Mouse (Mus musculus): ENCODE data around the gene Lamp1. TPM values are rescaled to one million over a fixed set of nuclear protein-coding genes. Genes with fewer than 3 reads are reported as not detected.
A peak's percentile ranks its signal among the peaks of the same experiment; 100 is the strongest.
"Not testable (repeated sequence)": the region's sequence is repeated elsewhere in the genome, so short reads cannot be mapped to it uniquely, and the experiment has no call there.

Lamp1 gene
- polyA plus RNA-seq (2016; fragmentation: Nextera tagmentation; extraction: Ambion mirVana) = 242 and 251 TPM in 2 replicates

- Histone ChIP-seq H3K4me3 (peak within 1 kb of the TSS; percentile 98), H3K9me3 (no peaks in the 10 kb centered on the region), H3K4me1 (peaks cover 19% of the 10 kb centered on the region), H3K4me2 (replicated peaks) (peak within 1 kb of the TSS; percentile 93), H3K9ac (replicated peaks) (peak within 1 kb of the TSS; percentile 98), H3K36me3 (0 out of 2 replicates have a peak, but pooled peaks cover 2% of the 10 kb centered on the region), H3K27me3 (no peaks in the 10 kb centered on the region), H3K27ac (replicated peaks) (peak within 1 kb of the TSS; percentile 73)
- peak; percentile 97 for ATAC-seq (ENCODE audit: low FRiP score, low read depth)
- WGBS = 2% methylated on average over 35 of the region's 50 CpGs
Measured at GRCm38 (mm10) chr8:13158718-13159376, at the start of gene Lamp1. Gene Lamp1 (plus strand): TSS chr8:13159161.

DNA sequence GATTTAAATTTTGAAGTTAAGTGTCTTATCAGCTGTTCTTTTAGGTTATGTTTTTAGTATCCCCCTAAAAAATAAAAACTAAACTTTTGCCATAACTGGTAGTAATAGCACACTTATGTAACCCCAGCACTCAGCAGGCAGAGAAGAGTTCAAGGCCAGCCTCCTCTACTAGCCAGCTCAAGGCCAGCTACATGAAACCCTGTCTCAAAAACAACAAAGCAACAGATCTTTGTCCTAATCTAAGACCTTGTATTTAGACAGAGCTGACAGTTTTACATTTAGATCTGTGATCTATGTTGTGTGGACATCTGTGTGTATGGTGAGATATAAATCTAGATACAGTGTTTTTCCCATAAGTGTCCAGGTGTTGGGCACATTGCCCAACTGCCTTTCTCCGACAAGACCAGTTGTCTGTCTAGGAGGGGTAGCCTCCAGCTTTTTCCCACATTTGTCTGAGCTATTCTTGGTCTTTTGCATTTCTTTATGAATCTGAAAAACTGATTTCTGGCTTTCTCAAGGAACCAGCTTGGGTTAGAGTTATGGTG is 49.5 kb upstream of the Lamp1 start:
- ATAC-seq (ENCODE audit: low FRiP score, low read depth) = no peak
- Histone ChIP-seq H3K9ac (replicated peaks) (no peak overlapping the region), H3K27ac (replicated peaks) (no peak overlapping the region), H3K4me3 (no peak overlapping the region), H3K27me3 (no peaks in the 10 kb centered on the region), H3K36me3 (0 out of 2 replicates have a peak, but pooled peaks cover 8% of the 10 kb centered on the region), H3K4me2 (replicated peaks) (no peak overlapping the region), H3K9me3 (no peaks in the 10 kb centered on the region), H3K4me1 (peaks cover 15% of the 10 kb centered on the region)
- WGBS = 93% methylated on average over 1 of the region's 1 CpGs

GRCm38 (mm10) chr8:13111917-13112316 is 47.0 kb upstream of the Lamp1 start:
- no peaks in the 10 kb centered on the region for H3K27me3 ChIP-seq
- peaks cover 4% of the 10 kb centered on the region; the same call in 1 of the 2 replicates for H3K4me1 ChIP-seq
- WGBS = 91% methylated on average over 11 of the region's 11 CpGs
- no peak overlapping the region for H3K4me3 ChIP-seq
- no peak overlapping the region for H3K4me2 ChIP-seq (replicated peaks)
- no peak for ATAC-seq (ENCODE audit: low FRiP score, low read depth)
- H3K27ac ChIP-seq (replicated peaks) = no peak overlapping the region
- no peak overlapping the region for H3K9ac ChIP-seq (replicated peaks)
- 0 out of 2 replicates have a peak, but pooled peaks cover 8% of the 10 kb centered on the region for H3K36me3 ChIP-seq
- H3K9me3 ChIP-seq = no peaks in the 10 kb centered on the region

- H3K9ac ChIP-seq (replicated peaks) = no peak overlapping the region
- WGBS = 92% methylated on average over 4 of the region's 4 CpGs
Measured at GRCm38 (mm10) chr8:13113232-13113631, 45.7 kb upstream of the Lamp1 start.

GRCm38 (mm10) chr8:13117096-13117495 is 41.9 kb upstream of the Lamp1 start:
- WGBS = 96% methylated on average over 2 of the region's 2 CpGs
- no peak overlapping the region for H3K4me3 ChIP-seq
- H3K4me2 ChIP-seq (replicated peaks) = no peak overlapping the region
- H3K4me1 ChIP-seq = no peaks in the 10 kb centered on the region
- H3K9me3 ChIP-seq = no peaks in the 10 kb centered on the region
- H3K36me3 ChIP-seq = peaks cover 17% of the 10 kb centered on the region
- H3K27me3 ChIP-seq = no peaks in the 10 kb centered on the region
- H3K27ac ChIP-seq (replicated peaks) = no peak overlapping the region
- ATAC-seq (ENCODE audit: low FRiP score, low read depth) = no peak
- no peak overlapping the region for H3K9ac ChIP-seq (replicated peaks)

More at GRCm38 (mm10) chr8:13113232-13113631, 45.7 kb upstream of the Lamp1 start:
- Histone ChIP-seq H3K36me3 (0 out of 2 replicates have a peak, but pooled peaks cover 8% of the 10 kb centered on the region), H3K4me3 (no peak overlapping the region), H3K4me1 (0 out of 2 replicates have a peak, but pooled peaks cover 1% of the 10 kb centered on the region), H3K27me3 (no peaks in the 10 kb centered on the region), H3K27ac (replicated peaks) (no peak overlapping the region), H3K9me3 (no peaks in the 10 kb centered on the region), H3K4me2 (replicated peaks) (no peak overlapping the region)
- ATAC-seq (ENCODE audit: low FRiP score, low read depth) = no peak

- Histone ChIP-seq H3K4me1 (no peaks in the 10 kb centered on the region), H3K27ac (replicated peaks) (no peak overlapping the region), H3K9me3 (no peaks in the 10 kb centered on the region), H3K9ac (replicated peaks) (no peak overlapping the region), H3K27me3 (no peaks in the 10 kb centered on the region), H3K36me3 (peaks cover 20% of the 10 kb centered on the region), H3K4me2 (replicated peaks) (no peak overlapping the region), H3K4me3 (no peak overlapping the region)
- 87% methylated on average over 3 of the region's 3 CpGs for WGBS
- no peak for ATAC-seq (ENCODE audit: low FRiP score, low read depth)
Measured at GRCm38 (mm10) chr8:13118516-13118915, 40.4 kb upstream of the Lamp1 start.

DNA sequence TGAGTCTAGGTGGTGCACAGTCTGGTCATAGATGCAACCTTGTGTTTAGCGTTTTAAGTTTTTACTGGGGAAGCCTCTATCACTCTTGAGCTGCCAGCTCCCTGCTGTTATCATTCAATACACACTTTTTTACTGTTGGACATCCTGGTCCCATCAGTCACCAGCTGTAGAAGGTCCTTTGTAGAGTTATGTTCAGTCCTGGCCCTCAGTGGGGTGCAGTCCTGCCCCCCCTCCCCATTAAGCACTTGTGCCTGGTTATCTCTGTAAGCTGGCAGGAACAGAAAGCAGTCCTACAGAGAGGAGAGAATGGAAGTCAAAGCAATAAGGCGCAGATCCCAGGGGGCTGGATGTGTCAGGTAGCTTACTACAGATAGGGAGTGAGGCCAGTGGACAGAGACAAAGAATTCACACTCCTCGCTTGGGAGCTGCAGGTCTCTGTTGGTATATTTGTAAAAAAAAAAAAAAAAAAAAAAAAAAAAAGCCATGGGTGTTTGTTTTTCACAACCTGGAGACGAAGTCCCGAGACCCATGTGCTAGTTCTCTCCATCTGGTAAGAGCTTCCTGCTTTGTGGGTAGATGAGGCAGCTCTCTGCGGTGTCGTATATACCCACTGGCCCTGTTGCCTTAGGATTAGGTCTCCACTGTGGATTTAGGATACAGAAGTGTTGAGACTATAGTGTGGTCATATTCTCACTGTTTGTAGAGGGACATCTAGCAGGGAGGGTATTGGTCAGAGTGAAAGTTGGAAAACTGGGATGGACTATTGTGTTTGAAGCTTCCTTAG is 37.9 kb upstream of the Lamp1 start:
- H3K27ac ChIP-seq (replicated peaks) = no peak overlapping the region
- H3K36me3 ChIP-seq = peaks cover 35% of the 10 kb centered on the region
- no peaks in the 10 kb centered on the region for H3K27me3 ChIP-seq
- WGBS = 94% methylated on average over 7 of the region's 7 CpGs
- no peaks in the 10 kb centered on the region for H3K9me3 ChIP-seq
- no peak for ATAC-seq (ENCODE audit: low FRiP score, low read depth)
- H3K4me3 ChIP-seq = no peak overlapping the region
- H3K9ac ChIP-seq (replicated peaks) = no peak overlapping the region
- no peaks in the 10 kb centered on the region for H3K4me1 ChIP-seq
- no peak overlapping the region for H3K4me2 ChIP-seq (replicated peaks)

- H3K36me3 ChIP-seq = peaks cover 52% of the 10 kb centered on the region
- no peaks in the 10 kb centered on the region for H3K27me3 ChIP-seq
- no peak overlapping the region for H3K27ac ChIP-seq (replicated peaks)
- ATAC-seq (ENCODE audit: low FRiP score, low read depth) = no peak
- H3K4me2 ChIP-seq (replicated peaks) = no peak overlapping the region
- H3K9ac ChIP-seq (replicated peaks) = no peak overlapping the region
- 93% methylated on average over 7 of the region's 7 CpGs for WGBS
- H3K4me3 ChIP-seq = no peak overlapping the region
- H3K9me3 ChIP-seq = no peaks in the 10 kb centered on the region
- H3K4me1 ChIP-seq = no peaks in the 10 kb centered on the region
Measured at GRCm38 (mm10) chr8:13122887-13123421, 36.0 kb upstream of the Lamp1 start.

- Histone ChIP-seq H3K9ac (replicated peaks) (no peak overlapping the region), H3K4me1 (no peaks in the 10 kb centered on the region), H3K36me3 (peaks cover 61% of the 10 kb centered on the region), H3K27ac (replicated peaks) (no peak overlapping the region), H3K4me2 (replicated peaks) (no peak overlapping the region), H3K9me3 (no peaks in the 10 kb centered on the region), H3K27me3 (no peaks in the 10 kb centered on the region), H3K4me3 (no peak overlapping the region)
- WGBS = 95% methylated on average over 8 of the region's 8 CpGs
- ATAC-seq (ENCODE audit: low FRiP score, low read depth) = no peak
Measured at GRCm38 (mm10) chr8:13124897-13125296, 34.1 kb upstream of the Lamp1 start.

DNA sequence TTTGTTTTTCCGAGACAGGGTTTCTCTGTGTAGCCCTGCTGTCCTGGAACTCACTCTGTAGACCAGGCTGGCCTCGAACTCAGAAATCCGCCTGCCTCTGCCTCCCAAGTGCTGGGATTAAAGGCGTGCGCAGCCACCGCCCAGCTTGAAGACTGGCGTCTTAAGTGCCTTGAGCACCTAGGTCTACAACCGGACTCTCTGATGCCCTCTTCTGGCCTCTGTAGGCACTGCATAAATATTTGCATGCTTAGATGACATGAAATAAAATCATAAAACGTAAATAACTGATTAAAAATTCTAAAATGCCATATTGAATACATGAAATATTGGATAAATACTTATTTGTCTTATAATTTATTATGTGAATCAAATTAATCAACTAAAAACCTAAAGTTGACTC is 26.7 kb upstream of the Lamp1 start:
- not testable (repeated sequence) for H3K4me2 ChIP-seq (replicated peaks); H3K27ac ChIP-seq (replicated peaks); H3K9me3 ChIP-seq; H3K27me3 ChIP-seq; ATAC-seq (ENCODE audit: low FRiP score, low read depth); H3K9ac ChIP-seq (replicated peaks); H3K4me1 ChIP-seq; H3K4me3 ChIP-seq
- H3K36me3 ChIP-seq = peaks cover 94% of the 10 kb centered on the region
- 68% methylated on average over 9 of the region's 9 CpGs for WGBS

DNA sequence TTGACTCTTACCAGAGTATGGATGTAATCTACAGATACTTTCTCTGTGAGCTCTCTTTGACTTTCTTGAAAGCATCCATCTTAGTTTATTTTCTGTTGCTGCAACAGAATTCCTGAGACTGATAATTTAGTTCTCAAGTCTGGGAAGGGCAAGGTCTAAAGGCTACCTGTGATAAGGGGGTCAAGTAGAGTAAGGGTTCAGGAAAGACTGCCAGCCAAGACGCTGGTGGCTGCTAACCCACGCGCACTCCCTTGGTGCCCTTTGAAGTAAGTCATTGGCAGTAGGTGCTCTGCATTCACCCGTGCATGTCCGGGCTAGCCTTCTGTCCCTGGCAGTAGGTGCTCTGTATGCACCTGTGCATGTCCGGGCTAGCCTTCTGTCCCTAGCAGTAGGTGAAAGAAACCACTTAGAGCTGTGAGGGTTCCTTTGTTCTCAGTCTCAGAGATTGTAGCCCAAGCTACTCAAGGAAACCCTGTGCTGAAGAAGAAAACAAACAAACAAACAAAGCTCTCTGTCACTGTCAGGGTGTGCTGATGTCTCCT is 19.2 kb upstream of the Lamp1 start:
- H3K9me3 ChIP-seq = no peaks in the 10 kb centered on the region
- H3K9ac ChIP-seq (replicated peaks) = no peak overlapping the region
- WGBS = 94% methylated on average over 6 of the region's 6 CpGs
- peaks cover 96% of the 10 kb centered on the region for H3K36me3 ChIP-seq
- no peaks in the 10 kb centered on the region for H3K27me3 ChIP-seq
- ATAC-seq (ENCODE audit: low FRiP score, low read depth) = no peak
- no peak overlapping the region for H3K4me3 ChIP-seq
- H3K4me1 ChIP-seq = no peaks in the 10 kb centered on the region
- no peak overlapping the region for H3K27ac ChIP-seq (replicated peaks)
- no peak overlapping the region for H3K4me2 ChIP-seq (replicated peaks)

- WGBS = 93% methylated on average over 5 of the region's 5 CpGs
- no peak for ATAC-seq (ENCODE audit: low FRiP score, low read depth)
- Histone ChIP-seq H3K9ac (replicated peaks) (no peak overlapping the region), H3K27me3 (no peaks in the 10 kb centered on the region), H3K4me2 (replicated peaks) (no peak overlapping the region), H3K4me1 (no peaks in the 10 kb centered on the region), H3K27ac (replicated peaks) (no peak overlapping the region), H3K9me3 (no peaks in the 10 kb centered on the region), H3K36me3 (peaks cover 96% of the 10 kb centered on the region), H3K4me3 (no peak overlapping the region)
Measured at GRCm38 (mm10) chr8:13141681-13142080, 17.3 kb upstream of the Lamp1 start.
